Mouse (Mus musculus) neural tube, embryonic 12.5 days (tissue): ENCODE measurements around the gene Elovl7. TPM values are rescaled to one million over a fixed set of nuclear protein-coding genes. Genes with fewer than 3 reads are reported as not detected.

Experiments used
- ATAC-seq: fragments of 200-750 bp; cut with Nextera tagmentation; 2 replicates; pipeline ENCODE4 v1.8.0; 2017; ENCODE audit warnings: low read depth, mild to moderate bottlenecking, moderate TSS enrichment, moderate library complexity; ENCODE audit not compliant: low FRiP score
- H3K27ac ChIP-seq: fragments of 300-500 bp; sonication (generic); 2 replicates; pipeline ENCODE4 v1.5.1; 2016
- H3K27me3 ChIP-seq: fragments of 300-500 bp; sonication (generic); replicated peaks from 2 replicates; pipeline ENCODE4 v1.6.1; 2016; ENCODE audit warnings: mild to moderate bottlenecking
- H3K36me3 ChIP-seq: fragments of 300-500 bp; sonication (generic); 2 replicates; pipeline ENCODE4 v1.6.1; 2016; ENCODE audit warnings: mild to moderate bottlenecking
- H3K4me1 ChIP-seq: fragments of 300-500 bp; sonication (generic); 2 replicates; pipeline ENCODE4 v1.6.1; 2016
- H3K4me2 ChIP-seq: fragments of 300-500 bp; sonication (generic); replicated peaks from 2 replicates; pipeline ENCODE4 v1.6.1; 2016; ENCODE audit warnings: mild to moderate bottlenecking
- H3K4me3 ChIP-seq: fragments of 300-500 bp; sonication (generic); 2 replicates; pipeline ENCODE4 v1.5.1; 2016
- H3K9ac ChIP-seq: fragments of 300-500 bp; sonication (generic); 2 replicates; pipeline ENCODE4 v1.6.1; 2016; ENCODE audit warnings: mild to moderate bottlenecking
- H3K9me3 ChIP-seq: fragments of 300-500 bp; sonication (generic); 2 replicates; pipeline ENCODE4 v1.6.1; 2016; ENCODE audit warnings: mild to moderate bottlenecking
- WGBS: fragments of 180-500 bp; shearing (Covaris S2); methylation state at CpG from one replicate; pipeline ENCODE4 v1.1.7; 2016; 5-methylcytosine and 5-hydroxymethylcytosine counted together
- polyA plus RNA-seq: library from polyadenylated mRNA; unstranded; fragments of >200 nt; fragmentation: Nextera tagmentation; extraction: Ambion mirVana; gene quantifications from 2 replicates; pipeline ENCODE4 v1.2.1, GENCODE M21; 2016

The Elovl7 gene
- polyA plus RNA-seq, 1 experiment from 2014 or later, result 1.5 TPM

DNA sequence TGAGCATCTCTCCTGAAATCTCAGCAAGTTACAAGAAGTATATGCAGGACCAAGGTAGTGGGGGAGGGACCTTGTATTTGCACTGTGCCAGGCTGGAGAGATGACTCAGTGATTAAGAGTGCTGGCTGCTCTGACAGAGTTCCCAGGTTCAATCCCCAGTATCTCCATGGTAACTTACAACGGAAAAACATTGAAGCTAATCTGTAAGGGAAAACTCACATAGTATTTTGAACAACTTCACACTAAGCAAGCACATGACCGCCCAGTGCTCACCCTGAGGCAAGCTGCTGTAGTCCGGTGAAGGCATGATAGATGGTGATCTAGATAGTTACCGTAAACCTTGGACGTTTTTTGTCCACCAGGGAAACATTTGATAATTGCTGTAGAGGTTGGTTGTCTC lies 39.8 kb downstream of the Elovl7 start:
- Histone ChIP-seq H3K9me3 (no peaks in the 10 kb centered on the region), H3K27ac (no peak overlapping the region), H3K27me3 (no peaks in the 10 kb centered on the region), H3K4me2 (no peak overlapping the region), H3K36me3 (no peaks in the 10 kb centered on the region), H3K4me1 (no peaks in the 10 kb centered on the region), H3K4me3 (no peak overlapping the region), H3K9ac (no peak overlapping the region)
- 90% methylated on average over 5 of the region's 5 CpGs for WGBS
- ATAC-seq, result no peak

DNA sequence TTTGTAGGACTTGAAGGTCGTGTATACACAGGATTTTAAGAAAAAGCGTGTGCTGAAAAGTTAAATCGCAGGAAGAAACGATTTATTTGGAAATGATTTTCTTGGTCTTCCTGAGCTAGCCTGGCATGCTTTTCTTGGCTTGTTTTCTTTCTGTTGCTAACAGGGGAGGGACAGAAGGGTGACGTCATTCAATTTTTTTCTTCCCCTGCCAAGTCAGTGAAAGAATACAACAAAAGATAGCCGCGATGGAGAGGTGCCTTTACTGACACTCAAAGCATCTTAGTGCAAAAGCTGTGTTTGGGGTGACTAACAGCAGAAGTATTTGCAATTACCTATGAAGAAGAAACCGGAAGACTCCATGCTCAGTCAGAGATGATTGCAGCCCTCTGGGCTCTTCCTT lies 48.8 kb downstream of the Elovl7 start:
- H3K4me2 ChIP-seq, result no peak overlapping the region
- WGBS, result 63% methylated on average over 8 of the region's 8 CpGs
- no peaks in the 10 kb centered on the region for H3K4me1 ChIP-seq
- H3K9ac ChIP-seq, result no peak overlapping the region
- H3K27ac ChIP-seq, result no peak overlapping the region
- no peak for ATAC-seq
- no peaks in the 10 kb centered on the region for H3K36me3 ChIP-seq
- no peaks in the 10 kb centered on the region for H3K27me3 ChIP-seq
- no peaks in the 10 kb centered on the region for H3K9me3 ChIP-seq
- H3K4me3 ChIP-seq, result no peak overlapping the region

- no peaks in the 10 kb centered on the region for H3K27me3 ChIP-seq
- no peaks in the 10 kb centered on the region for H3K4me1 ChIP-seq
- WGBS, result 85% methylated on average over 4 of the region's 4 CpGs
- ATAC-seq, result no peak
- no peak overlapping the region for H3K27ac ChIP-seq
- no peak overlapping the region for H3K4me3 ChIP-seq
- H3K9ac ChIP-seq, result no peak overlapping the region
- H3K36me3 ChIP-seq, result no peaks in the 10 kb centered on the region
- no peaks in the 10 kb centered on the region for H3K9me3 ChIP-seq
- no peak overlapping the region for H3K4me2 ChIP-seq
These were observed 51.2 kb downstream of the Elovl7 start for GRCm38 (mm10) chr13:108265394-108265793.

- H3K9me3 ChIP-seq, result no peaks in the 10 kb centered on the region
- no peak overlapping the region for H3K27ac ChIP-seq
- ATAC-seq, result no peak
- H3K9ac ChIP-seq, result no peak overlapping the region
- H3K4me3 ChIP-seq, result no peak overlapping the region
- no peaks in the 10 kb centered on the region for H3K36me3 ChIP-seq
- H3K4me1 ChIP-seq, result no peaks in the 10 kb centered on the region
- H3K4me2 ChIP-seq, result no peak overlapping the region
- 84% methylated on average over 9 of the region's 9 CpGs for WGBS
- H3K27me3 ChIP-seq, result no peaks in the 10 kb centered on the region
These were observed 53.8 kb downstream of the Elovl7 start for GRCm38 (mm10) chr13:108267841-108268634.

GRCm38 (mm10) chr13:108271458-108272148 lies 57.4 kb downstream of the Elovl7 start:
- WGBS, result 43% methylated on average over 7 of the region's 7 CpGs
- no peak overlapping the region for H3K27ac ChIP-seq
- no peaks in the 10 kb centered on the region; the same call in 1 of the 2 replicates for H3K4me1 ChIP-seq
- H3K4me3 ChIP-seq, result no peak overlapping the region
- H3K9me3 ChIP-seq, result no peaks in the 10 kb centered on the region
- H3K36me3 ChIP-seq, result no peaks in the 10 kb centered on the region
- no peaks in the 10 kb centered on the region for H3K27me3 ChIP-seq
- H3K9ac ChIP-seq, result no peak overlapping the region
- no peak for ATAC-seq
- H3K4me2 ChIP-seq, result no peak overlapping the region

DNA sequence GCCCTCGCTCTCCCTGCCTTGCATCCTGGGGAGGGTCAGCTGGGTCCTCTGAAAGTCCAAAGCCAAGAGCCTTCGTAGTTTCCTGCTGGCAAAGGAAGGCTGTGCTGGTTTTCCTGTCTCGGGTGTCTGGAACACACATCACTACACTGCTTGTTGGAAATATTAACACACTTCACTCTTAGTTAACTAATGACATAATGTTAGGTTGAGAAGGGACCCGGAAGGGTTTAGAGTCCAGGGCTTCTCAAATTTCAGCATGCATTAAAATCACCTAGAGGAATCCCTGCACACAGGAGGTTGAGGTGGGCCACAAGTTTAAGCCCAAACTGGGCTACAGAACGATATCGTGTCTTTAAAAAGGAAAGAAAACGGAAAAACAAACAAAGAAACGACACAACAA lies 58.1 kb downstream of the Elovl7 start:
- Histone ChIP-seq H3K27me3 (no peaks in the 10 kb centered on the region), H3K9me3 (no peaks in the 10 kb centered on the region), H3K9ac (no peak overlapping the region), H3K4me3 (no peak overlapping the region), H3K4me1 (no peaks in the 10 kb centered on the region; the same call in 1 of the 2 replicates), H3K36me3 (no peaks in the 10 kb centered on the region), H3K27ac (no peak overlapping the region), H3K4me2 (no peak overlapping the region)
- WGBS, result 76% methylated on average over 8 of the region's 8 CpGs
- ATAC-seq, result no peak

- Histone ChIP-seq H3K4me1 (no peaks in the 10 kb centered on the region; the same call in 1 of the 2 replicates), H3K4me3 (no peak overlapping the region), H3K4me2 (peak overlapping the region; percentile 28; the same call in 1 of the 2 replicates), H3K9ac (no peak overlapping the region), H3K27me3 (no peaks in the 10 kb centered on the region), H3K9me3 (no peaks in the 10 kb centered on the region), H3K36me3 (no peaks in the 10 kb centered on the region), H3K27ac (no peak overlapping the region)
- ATAC-seq, result 0 out of 2 replicates have a peak, but pooled peaks have one; percentile 37
- 45% methylated on average over 15 of the region's 15 CpGs for WGBS
These were observed 58.8 kb downstream of the Elovl7 start for GRCm38 (mm10) chr13:108273034-108273433.

GRCm38 (mm10) chr13:108273456-108273855 lies 59.3 kb downstream of the Elovl7 start:
- H3K9me3 ChIP-seq, result no peaks in the 10 kb centered on the region
- no peaks in the 10 kb centered on the region for H3K27me3 ChIP-seq
- peak overlapping the region; percentile 28; the same call in 1 of the 2 replicates for H3K4me2 ChIP-seq
- H3K4me1 ChIP-seq, result no peaks in the 10 kb centered on the region; the same call in 1 of the 2 replicates
- no peaks in the 10 kb centered on the region for H3K36me3 ChIP-seq
- H3K4me3 ChIP-seq, result no peak overlapping the region
- H3K27ac ChIP-seq, result no peak overlapping the region
- H3K9ac ChIP-seq, result no peak overlapping the region
- 0 out of 2 replicates have a peak, but pooled peaks have one; percentile 13 for ATAC-seq
- WGBS, result 32% methylated on average over 5 of the region's 5 CpGs

GRCm38 (mm10) chr13:108276561-108276960 lies 62.4 kb downstream of the Elovl7 start:
- no peak overlapping the region for H3K4me3 ChIP-seq
- WGBS, result 68% methylated on average over 1 of the region's 1 CpGs
- no peak overlapping the region for H3K9ac ChIP-seq
- H3K27ac ChIP-seq, result no peak overlapping the region
- H3K36me3 ChIP-seq, result no peaks in the 10 kb centered on the region
- H3K4me2 ChIP-seq, result no peak overlapping the region
- H3K4me1 ChIP-seq, result no peaks in the 10 kb centered on the region; the same call in 1 of the 2 replicates
- no peaks in the 10 kb centered on the region for H3K27me3 ChIP-seq
- no peaks in the 10 kb centered on the region for H3K9me3 ChIP-seq
- ATAC-seq, result no peak

DNA sequence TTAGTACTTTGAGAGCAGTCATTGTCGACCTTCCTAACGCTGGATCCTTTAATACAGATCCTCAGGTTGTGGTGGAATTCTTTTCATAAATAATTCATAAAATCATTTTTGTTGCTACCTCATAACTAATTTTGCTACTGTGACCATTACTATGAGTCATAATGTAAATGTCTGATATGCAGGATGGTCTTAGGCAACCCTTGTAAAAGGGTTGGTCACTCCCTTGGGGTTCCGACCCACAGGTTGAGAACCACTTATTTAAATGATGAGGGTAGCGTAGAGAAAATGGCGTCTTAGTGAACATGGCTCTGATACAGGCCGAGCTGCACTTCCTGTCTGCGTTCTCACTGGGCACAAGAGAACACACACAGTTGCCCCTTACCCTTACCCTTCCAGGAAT lies 63.1 kb downstream of the Elovl7 start:
- Histone ChIP-seq H3K9ac (no peak overlapping the region), H3K4me3 (no peak overlapping the region), H3K27me3 (no peaks in the 10 kb centered on the region), H3K4me1 (no peaks in the 10 kb centered on the region; the same call in 1 of the 2 replicates), H3K4me2 (no peak overlapping the region), H3K36me3 (no peaks in the 10 kb centered on the region), H3K9me3 (no peaks in the 10 kb centered on the region), H3K27ac (no peak overlapping the region)
- WGBS, result 85% methylated on average over 7 of the region's 7 CpGs
- ATAC-seq, result no peak

DNA sequence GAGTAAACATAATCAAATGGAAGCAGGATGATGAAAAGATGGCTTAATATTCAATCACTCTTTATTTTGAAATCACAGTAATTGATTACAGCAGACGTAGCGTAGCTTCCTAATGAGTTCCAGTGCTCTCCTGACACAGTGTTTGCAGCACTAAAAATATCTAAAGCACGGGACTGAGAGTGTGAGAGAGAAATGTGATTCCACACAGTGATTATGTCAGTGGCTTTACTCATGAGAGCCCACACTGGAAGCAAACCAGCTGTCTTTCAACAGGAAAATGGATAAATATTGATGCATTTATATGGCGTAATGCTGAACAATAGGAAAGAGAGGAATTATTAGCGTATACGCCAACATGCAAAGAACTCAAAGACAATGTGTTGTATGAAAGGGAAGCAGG lies 64.4 kb downstream of the Elovl7 start:
- no peaks in the 10 kb centered on the region for H3K36me3 ChIP-seq
- 79% methylated on average over 6 of the region's 6 CpGs for WGBS
- ATAC-seq, result no peak

GRCm38 (mm10) chr13:108284312-108284711 lies 70.1 kb downstream of the Elovl7 start:
- no peaks in the 10 kb centered on the region for H3K36me3 ChIP-seq
- no peak for ATAC-seq
- WGBS, result 90% methylated on average over 2 of the region's 2 CpGs

More for the DNA sequence above, 64.4 kb downstream of the Elovl7 start:
- H3K4me3 ChIP-seq, result no peak overlapping the region
- no peaks in the 10 kb centered on the region for H3K4me1 ChIP-seq
- no peaks in the 10 kb centered on the region for H3K9me3 ChIP-seq
- no peaks in the 10 kb centered on the region for H3K27me3 ChIP-seq
- no peak overlapping the region for H3K4me2 ChIP-seq
- no peak overlapping the region for H3K27ac ChIP-seq
- no peak overlapping the region for H3K9ac ChIP-seq

More at GRCm38 (mm10) chr13:108284312-108284711, 70.1 kb downstream of the Elovl7 start:
- H3K4me1 ChIP-seq, result no peaks in the 10 kb centered on the region
- H3K27me3 ChIP-seq, result no peaks in the 10 kb centered on the region
- no peak overlapping the region for H3K27ac ChIP-seq
- no peak overlapping the region for H3K4me3 ChIP-seq
- no peaks in the 10 kb centered on the region for H3K9me3 ChIP-seq
- no peak overlapping the region for H3K4me2 ChIP-seq
- no peak overlapping the region for H3K9ac ChIP-seq
